Mouse (Mus musculus) hindbrain, embryonic 11.5 days (tissue): ENCODE data around the gene Fastkd1. TPM values are rescaled to one million over a fixed set of nuclear protein-coding genes. Genes with fewer than 3 reads are reported as not detected.

ENCODE experiments used
- ATAC-seq: fragments of 200-750 bp; cut with Nextera tagmentation; 2 replicates; pipeline ENCODE4 v1.8.0; 2017; ENCODE audit warnings: mild to moderate bottlenecking, moderate TSS enrichment, moderate library complexity; ENCODE audit not compliant: low FRiP score
- DNase-seq: peaks from one replicate; pipeline ENCODE4 v3.0.0-alpha.2; 2015; ENCODE audit warnings: low spot score
- H3K27ac ChIP-seq: fragments of 300-500 bp; sonication (generic); 2 replicates; pipeline ENCODE4 v1.5.1; 2014; ENCODE audit warnings: mild to moderate bottlenecking, low read depth, low read length
- H3K27me3 ChIP-seq: fragments of 300-500 bp; sonication (generic); 2 replicates; pipeline ENCODE4 v1.6.1; 2014; ENCODE audit warnings: mild to moderate bottlenecking, low read length, moderate library complexity, mixed read lengths; ENCODE audit not compliant: control insufficient read depth, insufficient read depth
- H3K36me3 ChIP-seq: fragments of 300-500 bp; sonication (generic); 2 replicates; pipeline ENCODE4 v1.6.1; 2014; ENCODE audit warnings: mild to moderate bottlenecking, low read length, moderate library complexity, mixed read lengths; ENCODE audit not compliant: control insufficient read depth, insufficient read depth
- H3K4me1 ChIP-seq: fragments of 300-500 bp; sonication (generic); replicated peaks from 2 replicates; pipeline ENCODE4 v1.6.1; 2014; ENCODE audit warnings: low read length, mixed read lengths; ENCODE audit not compliant: control insufficient read depth, insufficient read depth
- H3K4me2 ChIP-seq: fragments of 300-500 bp; sonication (generic); replicated peaks from 2 replicates; pipeline ENCODE4 v1.6.1; 2014; ENCODE audit warnings: mild to moderate bottlenecking, low read depth, low read length
- H3K4me3 ChIP-seq: fragments of 300-500 bp; sonication (generic); 2 replicates; pipeline ENCODE4 v1.5.1; 2014; ENCODE audit warnings: low read depth, low read length
- H3K9ac ChIP-seq: fragments of 300-500 bp; sonication (generic); 2 replicates; pipeline ENCODE4 v1.6.1; 2014; ENCODE audit warnings: low read depth, low read length
- H3K9me3 ChIP-seq: fragments of 300-500 bp; sonication (generic); 2 replicates; pipeline ENCODE4 v1.6.1; 2016; ENCODE audit warnings: low read length; ENCODE audit not compliant: control insufficient read depth
- WGBS: fragments of 180-500 bp; shearing (Covaris S2); extraction: QIAGEN DNeasy Blood & Tissue Kit; methylation state at CpG from one replicate; pipeline ENCODE4 v1.1.7; 2014; 5-methylcytosine and 5-hydroxymethylcytosine counted together
- polyA plus RNA-seq: library from polyadenylated mRNA; unstranded; fragments of >200 nt; fragmentation: Nextera tagmentation; extraction: Ambion mirVana; gene quantifications from 2 replicates; pipeline ENCODE4 v1.2.1, GENCODE M21; 2014

Fastkd1 gene
- 19.5 and 20.3 TPM in 2 replicates for polyA plus RNA-seq

- Histone ChIP-seq H3K36me3 (no peaks in the 10 kb centered on the region), H3K27me3 (no peaks in the 10 kb centered on the region), H3K4me3 (peak within 1 kb of the TSS; percentile 82), H3K4me1 (no peaks in the 10 kb centered on the region), H3K9ac (peak within 1 kb of the TSS; percentile 81), H3K9me3 (no peaks in the 10 kb centered on the region), H3K4me2 (peak within 1 kb of the TSS; percentile 81), H3K27ac (no peak within 1 kb of the TSS)
- under 1% methylated on average over 39 of the region's 39 CpGs for WGBS
- DNase-seq (peak; percentile 91), ATAC-seq (peak; percentile 99)
These were observed at the start of gene Fastkd1 for GRCm38 (mm10) chr2:69712981-69713625. Gene Fastkd1, minus strand, starts transcription at chr2:69713516.

GRCm38 (mm10) chr2:69760980-69761379 is 47.7 kb upstream of the Fastkd1 start:
- no peaks in the 10 kb centered on the region for H3K9me3 ChIP-seq
- WGBS, result 46% methylated on average over 5 of the region's 5 CpGs
- no peaks in the 10 kb centered on the region for H3K27me3 ChIP-seq
- no peak overlapping the region for H3K4me2 ChIP-seq
- H3K27ac ChIP-seq, result 0 out of 2 replicates have a peak overlapping the region, but pooled peaks have one; percentile 25
- no peak overlapping the region for H3K4me3 ChIP-seq
- H3K36me3 ChIP-seq, result no peaks in the 10 kb centered on the region
- no peaks in the 10 kb centered on the region for H3K4me1 ChIP-seq
- ATAC-seq, result peak; percentile 78; the same call in 1 of the 2 replicates
- DNase-seq, result peak; percentile 19
- no peak overlapping the region for H3K9ac ChIP-seq

- Histone ChIP-seq H3K9me3 (no peaks in the 10 kb centered on the region), H3K4me3 (no peak overlapping the region), H3K9ac (no peak overlapping the region), H3K36me3 (peaks cover 16% of the 10 kb centered on the region), H3K4me1 (no peaks in the 10 kb centered on the region), H3K27me3 (no peaks in the 10 kb centered on the region), H3K4me2 (no peak overlapping the region), H3K27ac (no peak overlapping the region)
- no peak for DNase-seq
- no peak for ATAC-seq
- WGBS, result 97% methylated on average over 1 of the region's 1 CpGs
These were observed 31.8 kb upstream of the Fastkd1 start for GRCm38 (mm10) chr2:69745091-69745490.

DNA sequence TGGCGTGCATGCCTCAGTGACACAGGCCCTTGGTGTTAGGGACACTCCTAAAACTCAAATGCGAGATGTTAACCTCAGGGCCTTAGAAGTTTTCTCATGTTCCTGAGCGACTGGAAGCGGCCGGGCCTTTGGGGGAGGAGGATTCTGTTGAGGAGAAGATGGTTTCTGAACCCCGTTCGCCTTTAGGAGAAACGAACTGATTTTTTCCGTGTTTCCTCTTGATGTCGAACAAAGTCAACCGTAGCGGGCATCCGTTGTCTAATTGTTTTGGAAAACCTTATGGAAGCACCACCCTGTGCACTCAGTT is 10.2 kb upstream of the Fastkd1 start:
- no peak for DNase-seq
- H3K27me3 ChIP-seq, result no peaks in the 10 kb centered on the region
- peak overlapping the region; percentile 72; the same call in 1 of the 2 replicates for H3K27ac ChIP-seq
- H3K4me3 ChIP-seq, result peak overlapping the region; percentile 96
- no peaks in the 10 kb centered on the region for H3K4me1 ChIP-seq
- H3K9me3 ChIP-seq, result no peaks in the 10 kb centered on the region
- no peaks in the 10 kb centered on the region for H3K36me3 ChIP-seq
- WGBS, result 3% methylated on average over 13 of the region's 13 CpGs
- ATAC-seq, result no peak
- H3K4me2 ChIP-seq, result peak overlapping the region; percentile 74
- H3K9ac ChIP-seq, result peak overlapping the region; percentile 86

DNA sequence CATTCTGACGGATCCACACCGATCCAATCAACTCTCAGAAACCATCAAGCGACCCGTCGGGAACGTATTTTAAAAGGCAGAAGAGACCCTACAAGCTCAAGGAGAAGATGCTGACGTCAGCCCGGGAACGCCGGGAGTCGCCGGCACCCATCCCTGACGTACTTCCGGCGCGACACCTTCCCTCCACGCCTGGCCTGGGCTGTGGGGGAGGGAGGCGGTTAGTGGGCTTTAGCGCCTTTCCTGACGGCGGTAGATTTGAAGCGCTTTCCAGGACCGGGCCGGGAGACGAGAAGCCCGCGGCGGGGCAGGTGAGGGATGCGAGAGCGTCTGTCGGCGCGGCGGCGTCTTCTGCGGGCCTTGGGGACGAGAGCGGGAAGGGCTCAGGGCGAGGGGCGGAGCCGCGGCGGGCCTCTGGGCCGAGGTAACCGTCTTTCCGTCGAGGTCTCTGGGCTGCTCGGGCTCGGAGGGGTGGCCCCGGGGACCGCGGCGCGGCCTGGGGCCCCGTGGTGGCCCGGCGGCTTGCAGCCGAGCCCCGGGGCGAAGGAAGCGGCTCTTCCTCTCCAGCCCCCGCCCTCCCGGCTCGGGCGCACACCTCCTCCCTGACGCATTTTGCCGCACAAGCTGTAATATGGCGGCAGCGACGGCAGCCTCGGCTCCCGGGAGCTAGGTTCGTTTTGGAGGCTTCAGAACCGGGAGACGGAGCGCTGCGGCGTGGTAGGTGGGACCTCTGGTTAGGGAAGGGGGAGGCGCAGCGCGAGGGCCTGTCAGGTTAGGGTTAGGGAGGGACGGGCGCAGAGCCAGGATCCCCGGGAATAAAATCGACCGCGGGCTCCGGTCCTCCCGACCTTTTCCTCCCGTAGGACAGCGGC is 9.6 kb upstream of the Fastkd1 start:
- Histone ChIP-seq H3K9ac (peak overlapping the region; percentile 86), H3K36me3 (no peaks in the 10 kb centered on the region), H3K27ac (peak overlapping the region; percentile 72), H3K4me1 (no peaks in the 10 kb centered on the region), H3K4me2 (peak overlapping the region; percentile 74), H3K4me3 (peak overlapping the region; percentile 96), H3K9me3 (no peaks in the 10 kb centered on the region), H3K27me3 (no peaks in the 10 kb centered on the region)
- ATAC-seq (peak; percentile 96), DNase-seq (peak; percentile 99)
- WGBS, result under 1% methylated on average over 88 of the region's 91 CpGs

GRCm38 (mm10) chr2:69722273-69722649 is 8.9 kb upstream of the Fastkd1 start, which contains the start of gene Ppig:
Gene Ppig, plus strand, starts transcription at chr2:69722545.
- Histone ChIP-seq H3K27me3 (no peaks in the 10 kb centered on the region), H3K4me3 (peak within 1 kb of the TSS; percentile 96), H3K36me3 (no peaks in the 10 kb centered on the region), H3K4me1 (no peaks in the 10 kb centered on the region), H3K9me3 (no peaks in the 10 kb centered on the region), H3K9ac (peak within 1 kb of the TSS; percentile 86), H3K4me2 (peak within 1 kb of the TSS; percentile 74), H3K27ac (peak within 1 kb of the TSS; percentile 72)
- ATAC-seq (peak; percentile 52), DNase-seq (no peak)
- 6% methylated on average over 12 of the region's 12 CpGs for WGBS

DNA sequence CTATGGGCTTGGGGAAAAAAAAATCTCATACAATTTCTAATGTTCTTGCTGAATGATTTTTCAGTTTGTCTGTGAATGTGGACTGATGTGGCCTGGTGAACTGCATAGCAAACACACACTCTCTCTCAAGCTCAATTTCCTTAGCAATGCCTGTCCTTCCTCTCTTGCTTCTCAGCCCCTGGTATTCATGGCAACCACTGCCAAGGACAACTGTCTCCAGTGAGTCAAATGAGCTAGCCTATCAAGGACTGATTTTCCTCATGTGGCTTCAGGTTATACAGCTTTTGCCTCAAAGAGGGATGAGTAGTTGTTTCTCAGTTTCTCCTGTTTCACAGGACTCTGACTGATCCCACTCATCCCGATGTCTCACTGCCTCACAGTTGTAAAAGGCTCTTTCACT is 5.8 kb upstream of the Fastkd1 start:
- 92% methylated on average over 1 of the region's 1 CpGs for WGBS
- Histone ChIP-seq H3K4me2 (no peak overlapping the region), H3K36me3 (no peaks in the 10 kb centered on the region), H3K27ac (no peak overlapping the region), H3K4me3 (no peak overlapping the region), H3K9me3 (no peaks in the 10 kb centered on the region), H3K27me3 (no peaks in the 10 kb centered on the region), H3K9ac (no peak overlapping the region), H3K4me1 (no peaks in the 10 kb centered on the region)
- ATAC-seq (no peak), DNase-seq (no peak)

- no peaks in the 10 kb centered on the region for H3K9me3 ChIP-seq
- H3K27me3 ChIP-seq, result no peaks in the 10 kb centered on the region
- H3K27ac ChIP-seq, result no peak overlapping the region
- no peak overlapping the region for H3K4me3 ChIP-seq
- no peak for ATAC-seq
- no peaks in the 10 kb centered on the region for H3K4me1 ChIP-seq
- H3K4me2 ChIP-seq, result no peak overlapping the region
- no peak for DNase-seq
- H3K9ac ChIP-seq, result no peak overlapping the region
- H3K36me3 ChIP-seq, result no peaks in the 10 kb centered on the region
- 88% methylated on average over 3 of the region's 3 CpGs for WGBS
These were observed 3.2 kb upstream of the Fastkd1 start for GRCm38 (mm10) chr2:69716483-69716882.
